Mouse (Mus musculus) kidney, adult 8-10 months (tissue): Measurements from ENCODE around the gene Hoxd11.

ENCODE experiments used
- DNase-seq, 2 experiments: peaks; one replicate each; pipeline ENCODE4 v3.0.0; 2022

Gene Hoxd11

GRCm38 (mm10) chr2:74710929-74711543 is 31.7 kb downstream of the Hoxd11 start:
- DNase-seq, result no peak

DNA sequence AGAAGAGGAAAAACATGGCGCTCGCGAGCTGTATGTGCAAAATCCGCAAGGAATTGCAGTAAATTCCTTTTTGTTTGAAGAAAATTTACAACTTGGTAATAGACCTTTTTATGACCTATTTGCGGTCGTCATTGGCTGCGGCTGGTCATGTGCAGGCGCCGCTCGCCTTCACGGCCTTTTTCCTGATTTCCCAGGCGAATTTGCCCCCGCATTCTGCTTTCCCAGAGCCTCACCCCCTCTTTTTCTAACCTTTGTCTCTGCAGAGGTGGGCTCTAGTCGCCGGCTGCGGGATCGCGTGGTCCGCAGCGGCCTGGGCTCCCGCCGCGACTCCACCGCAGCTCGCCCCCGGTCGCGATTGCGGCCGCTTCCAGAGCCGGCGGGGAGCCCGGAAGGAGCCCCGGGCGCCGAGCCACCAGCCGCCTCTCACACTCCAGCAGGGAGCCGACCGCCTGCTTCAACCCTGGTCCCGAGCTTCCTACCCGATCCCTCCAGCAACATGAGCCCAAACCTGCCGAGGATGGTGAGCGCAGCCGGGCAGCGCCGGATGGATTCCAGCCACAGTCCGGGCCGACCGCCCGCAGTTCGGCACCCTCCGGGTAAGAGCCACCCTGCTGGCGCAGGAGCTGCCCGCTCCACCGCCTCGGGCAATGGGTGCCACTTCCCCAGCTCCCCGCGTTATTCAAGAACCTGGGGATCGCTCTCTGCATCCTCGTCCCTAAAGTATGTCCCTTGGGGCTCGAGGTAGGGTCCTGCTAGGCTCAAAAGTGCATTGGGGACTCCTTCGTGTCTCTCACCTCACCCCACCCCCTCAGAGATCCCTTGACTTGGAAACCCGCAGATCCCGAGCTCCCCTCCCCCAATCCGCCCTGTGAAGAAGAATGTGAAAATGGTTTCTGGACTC is 32.6 kb downstream of the Hoxd11 start, which contains the start of the genes Hoxd3 and Hoxd4:
TSS of gene Hoxd3 (plus strand) at position 207 of the 901 bp plus-strand sequence.
TSS of gene Hoxd4 (plus strand) at position 209 of the 901 bp plus-strand sequence.
- DNase-seq, result peak; percentile 72 to 73

GRCm38 (mm10) chr2:74713239-74714150 is 34.1 kb downstream of the Hoxd11 start:
- DNase-seq, result no peak

- no peak for DNase-seq
Measured at GRCm38 (mm10) chr2:74714156-74714789, 34.9 kb downstream of the Hoxd11 start.

DNA sequence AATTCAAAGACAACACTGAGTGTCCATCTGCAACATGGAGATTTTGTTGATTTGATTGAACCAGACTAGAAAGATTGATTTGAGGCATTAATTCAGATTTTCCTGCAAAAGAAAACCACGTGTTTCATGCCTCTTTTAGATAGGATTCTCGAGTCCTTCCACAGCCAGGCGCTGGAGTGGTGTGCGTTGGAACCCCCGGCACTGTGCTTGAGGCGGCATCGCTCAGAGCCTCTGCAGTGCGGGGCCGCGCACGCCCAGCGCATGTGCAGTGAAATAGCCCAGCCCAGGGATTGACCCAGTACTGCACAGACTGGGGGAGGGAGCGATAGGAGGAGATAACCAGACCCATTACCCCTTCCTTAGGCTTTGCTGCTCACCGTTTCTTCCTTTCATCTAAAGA is 35.5 kb downstream of the Hoxd11 start:
- peak in 1 of 2 experiments; percentile 30 for DNase-seq

DNA sequence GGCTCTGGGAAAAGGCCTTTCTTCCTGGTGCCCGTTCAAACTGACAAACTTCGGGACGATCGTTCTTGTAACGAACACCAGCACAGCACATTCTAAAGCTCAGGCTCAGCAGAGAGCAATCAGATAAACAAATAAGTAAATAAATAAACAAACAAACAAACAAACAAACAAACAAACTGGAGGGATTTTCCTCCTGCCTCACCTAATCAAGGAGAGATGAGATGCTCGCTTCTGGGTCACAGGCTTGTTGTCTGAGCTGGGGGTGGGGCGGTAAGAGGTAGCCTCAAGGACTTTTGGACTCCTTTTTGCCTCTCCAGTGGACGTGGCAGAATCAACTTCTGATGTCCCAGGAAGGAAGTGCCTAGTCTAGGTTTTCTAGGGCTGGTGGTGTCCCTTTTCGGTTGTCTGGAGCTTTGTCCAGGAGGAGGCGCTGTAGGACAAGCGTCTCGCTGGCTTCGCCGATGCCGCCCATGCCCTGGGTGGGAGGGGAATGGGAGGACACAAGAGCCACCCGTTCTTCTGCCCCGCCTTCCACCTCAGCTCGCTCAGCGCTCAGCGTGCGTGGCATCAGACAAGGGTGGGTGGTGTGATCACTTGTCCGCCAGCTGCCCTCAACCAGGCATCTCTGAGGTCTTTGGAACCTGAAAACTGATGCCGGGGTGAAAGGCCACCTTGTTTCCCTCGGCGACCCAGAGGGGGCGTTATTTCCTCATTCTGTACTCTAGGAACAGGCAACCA is 36.3 kb downstream of the Hoxd11 start:
- peak; percentile 89 to 92 for DNase-seq

DNA sequence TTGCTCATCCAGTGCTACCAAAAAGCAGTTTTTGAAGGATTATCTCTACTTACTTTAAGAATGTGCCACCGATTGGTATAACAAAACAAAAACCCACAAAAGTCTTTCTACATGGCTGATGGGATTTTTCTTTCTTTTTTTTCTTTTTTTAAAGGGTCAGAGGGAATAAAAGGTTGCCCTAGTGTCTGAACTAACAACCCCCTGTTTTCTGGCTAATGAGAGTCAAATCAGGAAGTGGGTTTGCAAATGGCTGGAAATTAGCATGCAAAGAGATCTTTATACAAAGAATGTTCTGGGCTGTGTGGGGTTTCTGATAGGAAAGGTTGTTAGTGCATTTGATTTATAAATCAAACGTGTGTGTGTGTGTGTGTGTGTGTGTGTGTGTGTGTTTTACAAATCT is 41.0 kb downstream of the Hoxd11 start:
- DNase-seq, result no peak

GRCm38 (mm10) chr2:74720955-74721491 is 41.7 kb downstream of the Hoxd11 start:
- no peak for DNase-seq

GRCm38 (mm10) chr2:74721882-74722281 is 42.5 kb downstream of the Hoxd11 start:
- no peak for DNase-seq

DNA sequence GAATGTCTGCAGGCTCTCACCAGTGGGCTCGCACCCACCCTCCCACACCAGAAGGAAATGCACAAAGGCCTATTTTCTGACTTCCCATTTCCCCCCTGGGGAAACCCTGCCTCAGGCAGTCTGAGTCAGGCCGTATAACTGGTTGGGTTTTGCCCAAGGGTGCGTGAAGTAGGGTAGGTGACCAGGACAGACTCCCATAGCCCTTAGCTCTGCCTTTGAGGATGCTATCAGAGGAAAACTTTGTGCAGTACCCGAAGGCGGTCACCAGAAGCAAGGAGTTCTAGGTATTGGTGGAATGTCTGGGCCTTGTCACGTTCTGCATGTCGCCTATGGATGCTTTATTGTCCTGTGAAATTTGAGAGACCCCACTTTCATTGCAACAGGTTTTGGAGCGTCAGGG is 43.6 kb downstream of the Hoxd11 start:
- no peak for DNase-seq

DNA sequence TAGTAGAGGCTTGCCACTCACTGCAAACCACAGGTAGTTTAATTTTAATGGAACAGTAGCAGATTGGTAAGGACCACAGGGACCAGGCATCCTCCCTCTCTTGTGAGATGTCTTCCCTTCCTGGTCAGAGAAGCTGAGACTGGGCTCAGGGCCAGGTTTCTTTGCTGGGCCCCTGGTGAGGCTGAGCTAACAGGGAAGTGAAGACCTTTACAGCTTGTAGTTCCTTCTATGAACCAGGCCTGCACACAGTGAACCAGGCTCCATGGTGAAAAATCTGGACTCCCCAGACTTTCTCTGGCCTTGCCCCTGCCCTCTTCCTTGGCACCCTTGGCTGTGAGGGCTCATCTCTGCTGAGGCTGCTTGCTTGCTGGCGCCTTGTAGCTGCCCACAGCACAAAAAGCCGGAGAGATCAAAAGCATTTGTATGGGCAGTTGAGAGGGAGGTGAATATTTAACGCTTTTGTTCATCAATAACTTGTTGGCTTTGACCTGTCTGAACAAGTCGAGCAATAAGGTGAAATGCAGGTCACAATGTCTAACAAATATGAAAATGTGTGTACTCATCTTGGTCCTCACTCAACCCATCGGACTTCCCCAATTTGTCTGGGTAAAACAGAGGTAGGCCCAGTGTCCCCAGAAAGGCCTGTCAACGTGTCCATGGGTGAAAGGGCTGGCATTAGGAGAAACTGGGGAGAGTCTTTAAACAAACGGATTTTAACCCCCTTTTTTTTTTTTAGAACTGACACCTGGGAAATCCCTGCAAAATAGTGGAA is 45.1 kb downstream of the Hoxd11 start:
- peak in 1 of 2 experiments; percentile 45 for DNase-seq

DNA sequence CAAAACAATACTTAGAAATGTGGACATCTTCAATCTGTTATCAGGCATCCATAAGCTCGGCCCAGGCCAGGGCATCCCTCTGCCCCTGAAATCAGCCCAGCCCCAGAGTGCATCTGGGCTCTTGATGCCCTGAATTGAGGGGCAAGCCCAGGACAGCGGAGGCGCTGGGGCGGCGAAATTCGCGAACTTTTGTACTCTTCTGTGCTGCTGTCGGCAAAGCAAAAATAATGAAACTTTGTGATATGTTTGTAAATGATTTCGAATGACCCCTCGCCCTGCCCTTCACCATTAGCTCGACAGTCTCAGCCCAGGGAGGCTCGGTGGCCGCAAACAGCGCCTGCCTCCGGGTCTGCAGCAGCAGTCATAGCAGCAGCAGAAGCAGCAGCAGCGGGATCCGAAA is 45.8 kb downstream of the Hoxd11 start:
- no peak for DNase-seq

DNA sequence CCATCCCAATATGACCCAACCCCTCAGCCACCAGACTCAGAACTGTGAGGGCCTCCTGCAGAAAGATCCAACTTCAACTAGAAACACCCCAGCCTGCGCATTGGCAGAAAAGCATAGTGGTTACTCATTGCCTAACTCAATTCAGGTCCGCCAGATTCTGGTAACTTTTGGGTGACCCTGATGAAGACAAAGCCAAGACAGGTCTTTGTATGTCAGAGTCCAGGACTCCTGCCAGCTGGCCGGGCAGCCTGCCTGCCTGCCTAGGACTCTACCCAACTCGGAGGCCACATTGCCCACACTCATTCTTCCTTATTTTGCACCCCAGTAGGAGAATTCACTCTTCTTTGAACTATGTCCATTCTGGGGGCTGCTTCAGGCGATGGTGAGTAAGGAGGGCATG is 47.2 kb downstream of the Hoxd11 start, which contains the start of gene Gm28230:
TSS of gene Gm28230 (plus strand) at position 178 of the 400 bp plus-strand sequence.
- peak; percentile 81 to 85 for DNase-seq

GRCm38 (mm10) chr2:74726973-74727639 is 47.7 kb downstream of the Hoxd11 start:
- DNase-seq, result no peak

DNA sequence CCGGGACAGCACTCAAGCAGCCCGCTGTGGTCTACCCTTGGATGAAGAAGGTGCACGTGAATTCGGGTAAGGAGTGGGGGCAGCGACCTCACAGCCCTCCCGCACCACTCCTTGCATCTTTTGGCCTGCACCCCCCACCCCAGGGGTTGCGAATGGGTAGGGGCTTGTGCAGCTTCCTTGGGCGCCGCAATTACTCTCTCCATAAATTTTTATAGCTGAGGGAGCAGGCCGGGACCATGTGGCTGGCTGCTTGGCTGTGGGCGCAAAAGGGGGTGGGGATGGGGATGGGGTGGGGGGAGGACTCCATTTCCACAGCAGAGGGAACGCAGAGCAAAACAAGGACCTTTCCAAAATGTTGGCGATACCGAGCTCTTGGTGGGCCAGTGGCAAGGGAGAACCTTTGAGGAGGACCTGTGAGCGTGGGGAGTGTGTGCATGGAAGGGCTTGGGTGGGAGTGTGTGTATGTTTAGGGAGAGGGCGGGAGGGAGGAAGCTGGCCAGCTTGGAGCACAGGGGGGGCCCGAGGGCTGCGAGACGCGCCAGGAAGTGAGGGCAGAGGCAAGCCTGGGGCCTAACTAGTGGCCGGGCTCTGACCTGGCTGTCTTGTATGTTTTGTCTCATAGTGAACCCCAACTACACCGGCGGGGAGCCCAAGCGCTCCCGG is 48.4 kb downstream of the Hoxd11 start:
- no peak for DNase-seq

- no peak for DNase-seq
Measured at GRCm38 (mm10) chr2:74728303-74728680, 48.9 kb downstream of the Hoxd11 start.

DNA sequence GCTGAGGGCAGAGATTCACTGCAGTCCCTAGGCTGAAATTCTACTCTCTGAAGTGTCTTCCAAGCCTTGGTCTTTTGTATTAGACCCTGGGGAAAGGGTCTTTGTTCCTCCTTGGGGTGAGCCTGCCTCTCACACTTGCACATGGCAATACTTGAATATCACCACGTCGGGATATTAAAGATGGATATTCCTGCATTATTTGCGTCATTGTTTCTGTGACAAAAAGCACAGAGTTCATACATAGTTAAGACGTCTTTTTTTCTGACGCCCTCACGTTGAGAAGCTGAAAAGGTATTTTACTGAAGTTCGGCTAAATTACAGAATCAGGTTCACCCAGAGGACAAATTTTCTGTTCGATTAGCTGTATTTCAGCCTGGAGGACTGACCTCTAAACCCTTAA is 51.0 kb downstream of the Hoxd11 start:
- DNase-seq, result no peak

- no peak for DNase-seq
Measured at GRCm38 (mm10) chr2:74731055-74731454, 51.7 kb downstream of the Hoxd11 start.

DNA sequence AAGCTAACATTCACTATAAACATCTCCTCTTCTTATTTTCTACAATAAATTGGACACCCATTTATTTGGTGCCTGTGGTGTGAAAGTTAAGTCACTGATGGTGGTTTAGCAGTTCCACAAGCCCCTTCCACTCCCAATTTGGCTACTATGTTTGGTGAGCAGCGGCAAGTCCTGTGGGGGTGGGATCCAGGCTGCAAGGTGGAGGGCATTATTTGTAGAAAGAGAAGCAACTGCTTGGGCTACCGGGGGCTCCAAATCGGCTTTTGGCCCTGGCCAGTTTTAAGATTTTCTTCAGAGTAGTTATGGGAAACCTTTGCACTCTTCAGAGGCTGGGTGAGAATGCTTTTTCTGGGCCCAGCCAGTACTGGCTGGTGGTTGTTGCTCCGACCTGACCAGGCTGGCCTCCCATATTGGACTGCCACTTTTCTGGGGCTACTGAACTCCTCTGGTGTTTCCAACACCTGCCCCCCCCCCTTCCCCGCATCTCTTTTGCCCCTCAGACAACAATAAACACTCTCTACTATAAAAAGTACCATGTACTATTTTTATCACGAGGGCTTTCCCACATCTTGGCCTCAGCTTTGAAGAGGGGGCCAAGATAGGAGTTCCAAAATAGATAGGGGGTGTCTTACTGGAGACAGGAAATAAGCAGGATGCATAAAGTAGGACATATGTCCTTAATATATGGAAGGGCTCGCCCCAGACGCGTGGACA is 52.6 kb downstream of the Hoxd11 start:
- no peak for DNase-seq
